Mouse (Mus musculus): ENCODE measurements at regions not wholly inside any gene's neighbourhood (a gene's known extent, or its start where the extent isn't known, plus 50 kb on each side); places are given as distances from the start of the nearest gene placed in this dataset.

- TF ChIP-seq CTCF (IDR thresholded peaks at IDR 0.05; ENCODE audit: low read depth, low read length) (no peak), POLR2A (IDR thresholded peaks at IDR 0.05; ENCODE audit: borderline replicate concordance, low read depth, low read length) (no peak)
These were observed 370.2 kb upstream of the Slc30a5 start for GRCm38 (mm10) chr13:101203463-101203862.

Data from bone marrow macrophage, adult 2 months (primary cell).